Mouse (Mus musculus): ENCODE measurements around the gene Eif3d. TPM values are rescaled to one million over a fixed set of nuclear protein-coding genes. Genes with fewer than 3 reads are reported as not detected.
A peak's percentile ranks its signal among the peaks of the same experiment; 100 is the strongest.

The Eif3d gene
- polyA plus RNA-seq, 1 experiment from 2014 or later: 175 TPM

DNA sequence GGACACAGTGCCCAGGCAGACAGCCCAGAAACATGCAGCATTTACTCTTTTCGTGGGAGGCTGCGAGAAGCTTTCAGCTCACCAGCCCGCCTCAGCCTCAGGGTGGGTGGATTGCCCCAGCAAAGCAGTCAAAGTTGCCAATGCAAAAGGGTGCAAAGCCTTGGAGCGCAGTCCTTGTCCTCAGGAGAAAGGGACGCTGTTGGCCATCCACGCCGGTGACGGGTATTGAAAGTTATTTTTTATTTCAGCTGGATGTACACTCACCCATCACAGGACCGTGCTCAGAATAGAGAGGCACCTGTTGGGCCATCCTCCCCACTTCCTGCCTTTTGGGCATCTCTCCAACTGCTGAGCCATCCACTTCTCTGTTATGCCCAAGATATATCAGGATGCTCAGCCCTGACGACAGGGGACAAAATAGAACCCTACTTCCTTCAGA, 8.8 kb upstream of the Eif3d start:
- WGBS: 87% methylated on average over 10 of the region's 10 CpGs
- no peaks in the 10 kb centered on the region for H3K9me3 ChIP-seq (ENCODE audit: control insufficient read depth, low read length)
- H3K4me2 ChIP-seq (ENCODE audit: low read length): no peak overlapping the region
- no peak overlapping the region for H3K4me3 ChIP-seq (ENCODE audit: low read length)
- H3K9ac ChIP-seq (ENCODE audit: low read depth, low read length): no peak overlapping the region
- H3K36me3 ChIP-seq (ENCODE audit: control insufficient read depth, insufficient read depth, low read length): no peaks in the 10 kb centered on the region
- peaks cover 4% of the 10 kb centered on the region; the same call in 1 of the 2 replicates for H3K4me1 ChIP-seq (ENCODE audit: control insufficient read depth, insufficient read depth, low read depth, low read length)
- no peaks in the 10 kb centered on the region; the same call in 1 of the 2 replicates for H3K27me3 ChIP-seq (replicated peaks; ENCODE audit: control insufficient read depth, insufficient read depth, low read length)
- no peak overlapping the region for H3K27ac ChIP-seq (ENCODE audit: low read depth, low read length)
- ATAC-seq: no peak

DNA sequence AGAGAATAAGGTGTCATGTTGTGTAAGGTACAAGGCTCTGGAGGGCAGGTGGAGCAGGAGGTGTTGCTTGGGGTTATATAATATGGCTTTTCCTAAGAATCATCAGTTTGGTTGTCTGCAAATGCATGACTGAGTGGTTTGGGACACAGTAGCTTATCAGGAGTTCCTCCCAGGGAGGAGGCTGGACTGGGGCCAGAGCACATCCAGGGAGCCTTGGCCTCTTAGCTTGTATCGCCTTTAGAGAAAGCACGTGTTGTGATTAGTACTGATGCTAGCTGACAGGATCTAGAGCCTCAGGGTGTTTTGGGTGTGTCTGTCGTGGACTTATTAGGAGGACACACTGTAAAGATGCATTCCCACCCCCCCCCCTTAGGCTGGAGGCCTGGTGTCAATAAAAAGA, 7.0 kb upstream of the Eif3d start:
- no peaks in the 10 kb centered on the region for H3K36me3 ChIP-seq (ENCODE audit: control insufficient read depth, insufficient read depth, low read length)
- ATAC-seq: no peak
- no peaks in the 10 kb centered on the region for H3K9me3 ChIP-seq (ENCODE audit: control insufficient read depth, low read length)
- WGBS: 60% methylated on average over 3 of the region's 3 CpGs
- no peaks in the 10 kb centered on the region; the same call in 1 of the 2 replicates for H3K27me3 ChIP-seq (replicated peaks; ENCODE audit: control insufficient read depth, insufficient read depth, low read length)
- H3K4me2 ChIP-seq (ENCODE audit: low read length): no peak overlapping the region
- no peak overlapping the region for H3K27ac ChIP-seq (ENCODE audit: low read depth, low read length)
- no peak overlapping the region for H3K4me3 ChIP-seq (ENCODE audit: low read length)
- peaks cover 4% of the 10 kb centered on the region; the same call in 1 of the 2 replicates for H3K4me1 ChIP-seq (ENCODE audit: control insufficient read depth, insufficient read depth, low read depth, low read length)
- no peak overlapping the region for H3K9ac ChIP-seq (ENCODE audit: low read depth, low read length)

DNA sequence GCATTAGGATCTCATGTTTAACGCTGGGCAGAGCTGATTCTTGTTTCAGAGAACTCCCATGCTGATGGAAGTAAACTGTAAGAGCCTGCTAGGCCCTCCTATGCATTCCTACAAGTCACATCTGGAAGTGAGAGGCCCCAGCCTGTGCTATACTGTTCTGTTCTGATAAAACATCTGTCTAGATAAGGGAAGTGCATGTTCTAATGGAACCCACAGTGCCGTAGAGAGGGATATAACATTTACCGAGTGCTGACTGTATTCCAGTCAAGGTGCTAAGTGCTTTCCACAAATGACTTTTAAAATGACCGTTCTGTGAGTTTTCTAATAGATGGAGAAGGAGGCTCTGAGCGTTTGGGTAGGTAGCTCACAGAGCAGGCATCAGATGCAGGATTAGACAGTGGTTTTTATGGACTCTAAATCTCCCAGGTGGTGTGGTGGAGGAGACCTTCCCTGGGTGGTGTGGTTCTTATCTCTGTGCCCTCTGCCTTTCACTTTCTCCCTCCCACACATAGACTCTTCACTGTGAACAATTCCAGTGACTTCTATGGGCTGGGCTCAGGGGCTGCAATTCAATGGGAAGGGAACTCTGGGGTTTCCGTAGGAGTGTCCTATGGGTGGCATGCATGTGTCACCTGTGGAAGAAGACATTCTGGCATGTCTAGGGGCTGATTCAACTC, 3.7 kb upstream of the Eif3d start:
- no peak overlapping the region for H3K4me2 ChIP-seq (ENCODE audit: low read length)
- no peak for ATAC-seq
- no peak overlapping the region for H3K9ac ChIP-seq (ENCODE audit: low read depth, low read length)
- no peak overlapping the region for H3K4me3 ChIP-seq (ENCODE audit: low read length)
- H3K9me3 ChIP-seq (ENCODE audit: control insufficient read depth, low read length): no peaks in the 10 kb centered on the region
- H3K27me3 ChIP-seq (replicated peaks; ENCODE audit: control insufficient read depth, insufficient read depth, low read length): no peaks in the 10 kb centered on the region; the same call in 1 of the 2 replicates
- H3K36me3 ChIP-seq (ENCODE audit: control insufficient read depth, insufficient read depth, low read length): no peaks in the 10 kb centered on the region
- no peak overlapping the region for H3K27ac ChIP-seq (ENCODE audit: low read depth, low read length)
- H3K4me1 ChIP-seq (ENCODE audit: control insufficient read depth, insufficient read depth, low read depth, low read length): peaks cover 11% of the 10 kb centered on the region
- WGBS: 86% methylated on average over 6 of the region's 6 CpGs

- ATAC-seq: peak; percentile 11; the same call in 1 of the 2 replicates
- peak overlapping the region; percentile 80 for H3K4me2 ChIP-seq (ENCODE audit: low read length)
These were observed 608 bp downstream of the Eif3d start for GRCm38 (mm10) chr15:77969940-77970469.

DNA sequence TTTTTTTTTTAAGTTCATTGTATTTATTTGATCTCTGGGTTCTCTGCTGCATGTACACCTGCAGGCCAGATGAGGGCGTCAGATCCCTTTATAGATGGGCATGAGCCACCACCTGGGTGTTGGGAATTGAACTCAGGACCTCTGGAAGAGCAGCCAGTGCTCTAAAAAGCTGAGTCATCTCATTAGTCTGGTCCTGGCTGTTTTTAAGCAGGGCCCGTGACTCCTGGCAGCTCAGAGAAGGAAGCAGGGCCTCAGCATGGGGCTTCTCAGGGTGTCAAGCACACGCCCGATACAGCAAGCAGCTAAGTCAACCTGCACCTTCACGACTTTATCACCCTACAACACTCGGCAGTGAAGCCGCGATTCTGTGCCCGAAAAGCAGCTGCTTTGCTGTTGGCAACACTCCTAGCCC, 5.5 kb downstream of the Eif3d start:
- Histone ChIP-seq H3K4me2 (ENCODE audit: low read length) (no peak overlapping the region), H3K4me3 (ENCODE audit: low read length) (no peak overlapping the region), H3K27me3 (replicated peaks; ENCODE audit: control insufficient read depth, insufficient read depth, low read length) (no peaks in the 10 kb centered on the region), H3K27ac (ENCODE audit: low read depth, low read length) (no peak overlapping the region), H3K4me1 (ENCODE audit: control insufficient read depth, insufficient read depth, low read depth, low read length) (peaks cover 12% of the 10 kb centered on the region), H3K9me3 (ENCODE audit: control insufficient read depth, low read length) (no peaks in the 10 kb centered on the region), H3K9ac (ENCODE audit: low read depth, low read length) (no peak overlapping the region), H3K36me3 (ENCODE audit: control insufficient read depth, insufficient read depth, low read length) (peaks cover 72% of the 10 kb centered on the region)
- no peak for ATAC-seq
- 83% methylated on average over 9 of the region's 9 CpGs for WGBS

More at GRCm38 (mm10) chr15:77969940-77970469, 608 bp downstream of the Eif3d start:
- Histone ChIP-seq H3K9me3 (ENCODE audit: control insufficient read depth, low read length) (no peaks in the 10 kb centered on the region), H3K9ac (ENCODE audit: low read depth, low read length) (peak overlapping the region; percentile 82), H3K4me1 (ENCODE audit: control insufficient read depth, insufficient read depth, low read depth, low read length) (peaks cover 16% of the 10 kb centered on the region), H3K27me3 (replicated peaks; ENCODE audit: control insufficient read depth, insufficient read depth, low read length) (no peaks in the 10 kb centered on the region; the same call in 1 of the 2 replicates), H3K36me3 (ENCODE audit: control insufficient read depth, insufficient read depth, low read length) (peaks cover 27% of the 10 kb centered on the region), H3K27ac (ENCODE audit: low read depth, low read length) (peak overlapping the region; percentile 98), H3K4me3 (ENCODE audit: low read length) (peak overlapping the region; percentile 67)
- 2% methylated on average over 15 of the region's 15 CpGs for WGBS

DNA sequence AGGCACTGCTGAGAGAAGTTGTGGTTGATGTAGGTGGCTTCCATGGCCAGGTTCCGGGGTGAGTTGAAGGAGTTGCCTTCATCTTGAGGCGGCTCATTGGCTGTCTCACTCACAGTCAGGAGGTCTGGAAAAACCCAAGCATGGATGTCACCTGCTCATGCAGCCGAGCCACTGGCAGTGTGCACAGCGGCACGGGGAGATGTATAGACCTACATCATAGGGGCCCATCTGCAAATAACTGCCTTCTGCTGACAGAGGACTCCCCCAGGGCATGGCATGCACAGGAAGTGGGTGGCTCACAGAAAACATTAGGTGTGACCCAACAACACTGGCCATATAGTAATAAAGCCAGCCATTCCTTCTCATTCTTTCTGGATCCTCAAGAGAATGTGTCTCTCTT, 8.2 kb downstream of the Eif3d start:
- Histone ChIP-seq H3K4me3 (ENCODE audit: low read length) (no peak overlapping the region), H3K9me3 (ENCODE audit: control insufficient read depth, low read length) (no peaks in the 10 kb centered on the region), H3K27ac (ENCODE audit: low read depth, low read length) (no peak overlapping the region), H3K9ac (ENCODE audit: low read depth, low read length) (no peak overlapping the region), H3K36me3 (ENCODE audit: control insufficient read depth, insufficient read depth, low read length) (peaks cover 83% of the 10 kb centered on the region), H3K27me3 (replicated peaks; ENCODE audit: control insufficient read depth, insufficient read depth, low read length) (no peaks in the 10 kb centered on the region), H3K4me2 (ENCODE audit: low read length) (no peak overlapping the region), H3K4me1 (ENCODE audit: control insufficient read depth, insufficient read depth, low read depth, low read length) (peaks cover 1% of the 10 kb centered on the region; the same call in 1 of the 2 replicates)
- WGBS: 96% methylated on average over 5 of the region's 5 CpGs
- no peak for ATAC-seq

DNA sequence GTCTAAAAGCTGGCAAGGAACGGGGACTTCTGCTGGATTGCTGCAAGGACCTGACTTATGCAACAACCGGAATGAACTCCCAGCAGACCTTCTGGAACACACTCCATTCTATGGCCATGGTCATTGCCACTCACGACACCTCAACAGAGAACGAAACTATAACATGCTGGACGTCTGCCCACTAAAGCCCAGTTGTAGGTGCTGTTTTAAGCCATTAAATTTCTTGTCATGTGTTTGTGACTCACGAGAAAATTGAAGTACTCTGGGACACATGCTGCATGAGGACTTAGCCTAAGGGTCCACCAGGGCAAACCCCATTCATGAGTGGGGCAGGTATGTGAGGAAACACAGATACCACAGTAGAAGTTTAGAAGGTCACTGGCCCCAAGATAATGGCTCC, 9.9 kb downstream of the Eif3d start:
- Histone ChIP-seq H3K4me2 (ENCODE audit: low read length) (no peak overlapping the region), H3K27ac (ENCODE audit: low read depth, low read length) (no peak overlapping the region), H3K4me1 (ENCODE audit: control insufficient read depth, insufficient read depth, low read depth, low read length) (peaks cover 10% of the 10 kb centered on the region), H3K9me3 (ENCODE audit: control insufficient read depth, low read length) (no peaks in the 10 kb centered on the region), H3K27me3 (replicated peaks; ENCODE audit: control insufficient read depth, insufficient read depth, low read length) (no peaks in the 10 kb centered on the region), H3K36me3 (ENCODE audit: control insufficient read depth, insufficient read depth, low read length) (peaks cover 66% of the 10 kb centered on the region), H3K9ac (ENCODE audit: low read depth, low read length) (no peak overlapping the region), H3K4me3 (ENCODE audit: low read length) (no peak overlapping the region)
- 90% methylated on average over 6 of the region's 6 CpGs for WGBS
- ATAC-seq: no peak

- H3K27ac ChIP-seq (ENCODE audit: low read depth, low read length): no peak overlapping the region
- H3K9me3 ChIP-seq (ENCODE audit: control insufficient read depth, low read length): no peaks in the 10 kb centered on the region
- H3K9ac ChIP-seq (ENCODE audit: low read depth, low read length): no peak overlapping the region
- WGBS: 71% methylated on average over 3 of the region's 3 CpGs
- H3K4me1 ChIP-seq (ENCODE audit: control insufficient read depth, insufficient read depth, low read depth, low read length): peaks cover 27% of the 10 kb centered on the region
- no peak overlapping the region for H3K4me2 ChIP-seq (ENCODE audit: low read length)
- H3K4me3 ChIP-seq (ENCODE audit: low read length): no peak overlapping the region
- ATAC-seq: no peak
- no peaks in the 10 kb centered on the region for H3K27me3 ChIP-seq (replicated peaks; ENCODE audit: control insufficient read depth, insufficient read depth, low read length)
- H3K36me3 ChIP-seq (ENCODE audit: control insufficient read depth, insufficient read depth, low read length): peaks cover 45% of the 10 kb centered on the region
These were observed 12.5 kb downstream of the Eif3d start for GRCm38 (mm10) chr15:77958071-77958470.

GRCm38 (mm10) chr15:77957625-77958024, 13.0 kb downstream of the Eif3d start:
- Histone ChIP-seq H3K36me3 (ENCODE audit: control insufficient read depth, insufficient read depth, low read length) (peaks cover 42% of the 10 kb centered on the region), H3K9me3 (ENCODE audit: control insufficient read depth, low read length) (no peaks in the 10 kb centered on the region), H3K4me3 (ENCODE audit: low read length) (no peak overlapping the region), H3K4me1 (ENCODE audit: control insufficient read depth, insufficient read depth, low read depth, low read length) (peaks cover 27% of the 10 kb centered on the region), H3K9ac (ENCODE audit: low read depth, low read length) (no peak overlapping the region), H3K27ac (ENCODE audit: low read depth, low read length) (no peak overlapping the region), H3K27me3 (replicated peaks; ENCODE audit: control insufficient read depth, insufficient read depth, low read length) (no peaks in the 10 kb centered on the region), H3K4me2 (ENCODE audit: low read length) (no peak overlapping the region)
- no peak for ATAC-seq
- 46% methylated on average over 5 of the region's 5 CpGs for WGBS
